Mouse (Mus musculus) gastrocnemius, adult 18-20 months (tissue): ENCODE measurements around the gene Zfp664. TPM values are rescaled to one million over a fixed set of nuclear protein-coding genes. Genes with fewer than 3 reads are reported as not detected.

Experiments
- DNase-seq: peaks from one replicate; pipeline ENCODE4 v3.0.0; 2021; ENCODE audit warnings: low spot score
- long read RNA-seq, 2 experiments: library from polyadenylated mRNA; stranded (forward); transcript quantifications; one replicate each; pipeline ENCODE4 v2.0.0; 2021
- total RNA-seq, 2 experiments: library from RNA; stranded (reverse); gene quantifications; 2 replicates each; pipeline ENCODE4 v1.2.3; 2021

Gene Zfp664
- 10 to 100 TPM; 15.9 to 22.7 TPM for total RNA-seq
- long read RNA-seq, experiment 1, full-length matches to known transcripts = 4 of 11 reads
- long read RNA-seq, experiment 1, partial matches to known transcripts = 0 of 11 reads
- long read RNA-seq, experiment 1, other reads (novel, unspliced or antisense) = 7 of 11 reads
- long read RNA-seq, experiment 2, full-length matches to known transcripts = 6 of 13 reads
- long read RNA-seq, experiment 2, partial matches to known transcripts = 0 of 13 reads
- long read RNA-seq, experiment 2, other reads (novel, unspliced or antisense) = 7 of 13 reads

DNA sequence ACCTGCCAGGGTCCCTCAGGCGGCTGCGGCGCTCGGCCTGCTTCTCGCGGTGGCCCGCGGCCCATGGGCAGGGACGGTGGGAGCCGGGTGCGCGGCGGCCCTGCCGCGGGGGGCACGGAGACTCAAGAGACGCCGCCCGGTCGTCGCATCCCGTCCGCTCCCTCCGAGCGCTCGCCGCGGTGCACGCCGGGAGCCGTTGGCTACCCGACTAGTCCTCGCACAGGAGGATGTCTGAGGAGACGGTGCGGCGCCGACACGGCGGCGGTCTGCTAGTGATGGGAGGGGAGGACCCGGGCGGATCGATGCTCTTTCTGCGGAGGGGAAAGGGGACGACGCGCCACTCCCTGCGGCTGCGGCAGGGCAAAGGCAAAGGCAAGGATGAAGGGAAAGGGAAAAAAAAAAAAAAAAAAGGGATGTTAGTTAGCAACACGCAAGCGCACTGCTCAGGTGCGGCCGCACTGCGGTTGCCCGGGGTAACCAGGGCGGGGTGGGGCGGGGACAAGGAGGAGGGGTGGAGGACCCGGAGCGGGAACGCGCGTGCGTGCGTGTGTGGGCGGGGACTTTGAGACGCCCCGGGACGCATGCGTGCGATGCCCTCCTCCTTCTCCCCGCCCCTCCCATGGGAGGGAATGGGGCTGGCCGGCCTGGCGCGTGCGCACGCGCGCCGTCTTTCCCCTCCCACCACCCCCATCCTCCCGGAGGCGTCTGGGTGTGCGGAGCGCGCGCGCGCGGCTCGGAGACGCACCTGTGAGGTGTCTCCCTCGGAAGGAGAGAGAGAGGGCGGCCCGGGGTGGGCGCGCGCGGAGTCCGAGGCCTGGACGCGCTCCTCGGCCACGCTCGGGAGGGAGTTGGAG, at the start of gene Zfp664, which contains the start of gene Ccdc92:
Gene Zfp664, plus strand, starts transcription at position 679 of the 854 bp plus-strand sequence.
Gene Ccdc92, minus strand, starts transcription at position 412 of the 854 bp plus-strand sequence.
- peak; percentile 97 for DNase-seq

DNA sequence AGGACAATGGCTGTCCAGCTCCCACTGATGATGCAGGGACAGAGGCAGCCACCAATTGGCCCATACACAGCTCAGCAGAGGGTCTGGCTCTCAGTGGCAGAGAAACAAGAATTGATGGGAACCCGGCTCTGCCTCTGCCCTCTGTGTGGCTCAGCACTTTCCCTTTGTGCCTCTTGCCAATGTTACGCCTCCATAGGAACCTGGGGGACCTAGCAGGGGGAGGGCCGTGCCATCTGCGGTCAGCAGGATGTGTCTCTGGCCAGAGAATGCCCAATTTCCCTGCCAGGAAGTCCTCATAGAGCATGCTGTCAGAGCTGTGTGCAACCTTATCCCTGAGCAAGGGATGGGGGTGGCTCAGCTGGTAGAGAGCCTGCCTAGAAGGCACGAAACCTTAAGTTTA, 47.7 kb upstream of the Zfp664 start:
- no peak for DNase-seq

DNA sequence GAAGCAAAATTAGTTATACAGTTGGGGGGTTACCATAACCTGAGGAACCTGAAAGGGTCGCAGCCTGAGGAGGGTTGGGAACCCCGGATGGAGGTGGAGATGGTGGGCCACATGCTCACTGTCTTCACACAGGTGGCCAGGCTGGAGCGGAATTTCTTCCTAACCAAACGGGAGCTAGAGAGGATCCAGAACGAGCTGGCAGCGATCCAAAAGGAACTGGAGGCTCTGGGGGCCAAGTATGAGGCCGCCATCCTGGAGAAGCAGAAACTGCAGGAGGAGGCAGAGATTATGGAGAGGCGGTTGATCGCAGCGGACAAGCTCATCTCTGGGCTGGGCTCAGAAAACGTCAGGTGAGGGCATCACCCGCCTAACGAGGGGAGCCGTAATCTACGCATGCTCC, 45.4 kb upstream of the Zfp664 start:
- no peak for DNase-seq

DNA sequence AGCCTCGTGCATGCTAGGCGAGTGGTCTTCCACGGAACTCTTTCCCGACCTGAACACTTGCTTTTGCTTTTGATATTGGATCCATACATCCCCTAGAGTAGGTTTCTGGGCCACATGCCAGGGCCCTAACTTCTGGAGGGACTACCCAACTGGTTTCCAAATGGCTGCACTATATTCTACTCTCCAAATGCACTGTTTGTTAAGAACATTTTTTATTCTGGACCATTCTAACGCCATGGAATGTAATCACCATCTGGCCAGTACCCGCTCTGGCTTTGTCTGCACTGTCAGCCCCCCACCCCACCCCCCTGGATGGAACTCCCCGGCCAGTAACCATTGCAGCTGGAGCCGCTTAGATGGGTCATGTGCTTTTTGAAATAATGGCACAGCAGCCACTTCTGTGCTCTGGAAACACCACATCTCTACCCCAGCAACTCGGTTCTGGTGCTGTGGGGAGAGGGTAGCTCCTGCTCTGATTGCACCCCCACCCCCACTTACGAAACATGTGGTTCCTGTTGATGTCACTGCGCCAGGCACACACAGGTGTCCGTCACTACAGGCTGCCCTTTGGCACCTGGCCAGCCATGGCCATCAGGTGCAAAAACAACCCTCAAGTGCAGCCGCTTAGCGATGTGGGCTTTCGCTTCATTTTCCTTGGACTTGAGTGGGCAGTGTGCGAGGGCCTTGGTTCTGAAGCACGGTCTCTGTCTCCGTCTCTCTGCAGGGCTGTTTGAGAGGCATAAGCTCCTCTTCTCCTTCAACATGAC, 40.2 kb upstream of the Zfp664 start:
- DNase-seq = no peak

DNA sequence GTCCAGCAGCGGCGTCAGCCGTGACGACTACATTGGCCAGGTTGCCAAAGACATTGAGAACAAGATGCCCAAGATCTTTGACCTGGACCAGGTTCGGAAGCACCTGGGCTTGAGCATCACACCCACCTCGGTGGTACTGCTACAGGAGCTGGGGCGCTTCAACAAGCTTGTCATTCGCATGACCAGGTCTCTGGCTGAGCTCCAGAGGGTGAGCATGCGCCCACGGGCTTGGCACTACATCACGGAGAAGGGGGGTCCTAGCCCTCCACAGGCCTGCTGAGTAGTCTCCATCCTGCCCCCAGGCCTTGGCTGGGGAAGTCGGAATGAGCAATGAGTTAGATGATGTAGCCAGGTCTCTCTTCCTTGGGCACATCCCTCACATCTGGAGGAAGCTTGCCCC, 32.2 kb upstream of the Zfp664 start:
- DNase-seq = no peak

DNA sequence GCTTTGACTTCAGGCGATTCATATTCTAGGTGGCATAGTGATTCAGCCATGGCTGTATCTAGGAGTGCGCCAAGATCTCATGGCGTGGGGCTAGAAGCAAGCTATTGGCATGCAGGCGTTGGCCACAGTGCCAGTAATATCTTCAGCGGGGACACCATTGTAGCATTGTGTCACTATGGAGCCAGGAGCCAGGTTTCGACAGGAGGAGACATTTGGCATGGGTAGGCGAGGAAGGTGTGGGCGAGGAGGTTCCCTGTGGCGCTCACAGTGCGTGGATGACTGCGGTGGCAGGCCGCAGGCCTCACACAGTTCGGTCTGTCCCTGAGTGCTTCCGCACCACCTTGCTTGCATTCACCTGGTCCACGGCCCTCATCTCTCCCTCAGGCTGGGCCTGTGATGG, 27.3 kb upstream of the Zfp664 start:
- no peak for DNase-seq

DNA sequence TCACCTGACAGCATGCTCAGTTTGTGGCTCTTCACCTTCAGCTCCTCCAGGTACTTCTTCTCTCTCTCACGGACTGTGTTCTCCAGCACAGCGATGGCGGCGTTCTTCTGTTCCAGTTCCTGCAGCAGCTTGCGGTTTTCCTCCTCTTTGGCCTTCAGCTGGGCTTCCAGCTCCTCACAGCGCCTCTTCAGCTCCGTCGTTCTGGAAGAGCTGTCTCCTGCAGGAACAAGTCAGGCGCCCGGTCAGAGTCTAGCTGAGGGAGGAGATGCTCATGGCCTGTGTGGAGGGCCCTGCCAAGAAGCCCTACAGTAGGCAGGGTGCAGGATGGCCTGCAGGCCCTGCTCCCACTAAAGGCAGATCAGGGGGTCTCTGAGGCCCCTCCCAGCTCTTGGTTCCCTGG, 26.4 kb upstream of the Zfp664 start:
- no peak for DNase-seq

DNA sequence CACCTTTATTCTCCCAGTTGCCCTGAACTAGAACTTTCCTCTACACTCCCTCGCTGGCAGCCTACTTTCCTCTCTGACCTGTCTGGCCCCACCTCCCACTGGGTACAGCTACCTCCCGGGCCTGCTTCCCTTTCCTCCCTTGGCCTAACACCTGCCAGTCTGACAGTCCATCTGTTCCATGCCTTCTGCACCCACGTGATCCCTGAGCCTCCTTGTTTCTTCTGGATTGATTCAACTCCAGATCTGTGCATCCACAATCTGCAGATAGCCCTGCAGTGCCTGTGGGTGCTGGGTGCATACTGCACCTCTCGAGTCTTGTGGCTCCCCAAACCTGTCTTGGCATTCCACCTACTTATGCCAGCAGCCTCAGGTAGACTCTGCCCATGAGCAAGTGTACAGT, 25.9 kb upstream of the Zfp664 start:
- no peak for DNase-seq

DNA sequence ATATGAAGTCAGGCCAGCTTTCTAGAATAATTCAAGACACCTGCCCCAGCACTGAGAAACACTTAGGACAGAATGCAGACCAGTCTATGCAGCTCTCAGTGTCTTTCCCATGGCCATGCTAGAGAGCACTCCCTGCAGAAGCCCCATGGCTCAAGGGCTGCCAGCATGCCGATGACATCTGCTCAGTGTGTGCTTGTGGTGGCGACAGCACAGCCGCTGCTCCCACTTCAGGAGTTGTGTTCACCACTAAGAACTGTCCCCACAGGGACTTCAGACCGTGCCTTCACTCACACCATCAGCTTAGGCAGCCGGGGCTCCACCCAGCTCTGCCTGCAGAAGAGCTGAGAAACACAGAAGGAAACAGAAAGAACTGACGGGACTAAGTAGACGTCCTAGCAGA, 22.3 kb upstream of the Zfp664 start:
- no peak for DNase-seq

DNA sequence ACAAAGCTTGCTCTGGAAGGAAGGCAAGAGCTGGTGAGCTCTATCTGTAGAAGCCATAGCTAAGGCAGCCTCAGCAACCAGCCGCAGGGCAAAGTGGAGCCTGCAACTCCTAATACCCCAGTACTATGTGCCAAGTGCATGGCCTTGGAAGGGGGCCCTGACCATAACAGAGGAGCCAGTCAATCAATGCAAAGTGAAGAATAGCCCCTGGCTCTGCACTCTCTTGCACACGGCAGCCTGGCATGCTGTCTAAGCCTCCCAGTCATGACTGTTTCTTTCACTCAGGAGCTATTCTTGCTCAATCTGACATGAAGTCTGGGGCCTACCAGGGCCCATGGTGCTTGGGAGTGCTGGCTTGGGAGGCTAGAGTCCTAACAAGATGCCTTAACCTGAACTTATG, 21.8 kb upstream of the Zfp664 start:
- no peak for DNase-seq

DNA sequence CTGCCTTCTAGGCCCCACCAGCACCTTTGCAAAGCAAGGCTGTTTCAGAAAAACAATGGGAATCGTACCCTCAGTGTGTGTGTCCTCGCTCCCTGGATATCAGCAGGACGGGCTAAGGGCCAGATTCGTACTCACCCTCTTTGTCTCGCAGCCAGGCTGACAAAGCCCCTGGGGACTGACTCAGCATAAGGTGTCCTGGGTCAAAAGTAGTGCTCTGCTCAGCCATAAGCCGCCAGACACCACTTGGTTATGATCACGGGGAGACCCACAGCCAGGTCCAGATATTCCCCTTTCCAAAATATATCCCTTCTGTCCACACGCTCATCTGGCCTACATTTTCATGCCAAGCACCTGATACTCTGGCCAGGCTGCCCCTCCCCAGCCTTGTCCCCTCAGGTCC, 19.1 kb upstream of the Zfp664 start:
- peak; percentile 19 for DNase-seq

DNA sequence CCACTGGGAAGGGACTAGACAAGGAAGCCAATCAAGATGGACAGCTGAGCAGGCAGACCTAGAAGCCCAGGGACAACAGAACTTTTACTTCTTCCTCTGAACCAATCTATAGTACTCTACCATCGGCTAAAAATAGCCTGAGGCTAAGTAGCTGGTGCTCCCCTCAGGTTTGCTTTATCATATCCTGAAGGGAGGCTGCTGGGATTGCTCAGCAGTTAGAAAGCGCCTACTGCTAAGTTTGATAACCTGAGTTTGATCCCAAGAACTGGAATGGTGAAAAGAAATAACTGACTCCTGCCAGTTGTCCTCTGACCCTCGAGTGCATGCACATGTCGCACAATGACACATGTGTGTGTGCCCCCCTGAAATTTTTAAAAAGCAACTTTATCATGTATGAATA, 17.6 kb upstream of the Zfp664 start:
- no peak for DNase-seq

DNA sequence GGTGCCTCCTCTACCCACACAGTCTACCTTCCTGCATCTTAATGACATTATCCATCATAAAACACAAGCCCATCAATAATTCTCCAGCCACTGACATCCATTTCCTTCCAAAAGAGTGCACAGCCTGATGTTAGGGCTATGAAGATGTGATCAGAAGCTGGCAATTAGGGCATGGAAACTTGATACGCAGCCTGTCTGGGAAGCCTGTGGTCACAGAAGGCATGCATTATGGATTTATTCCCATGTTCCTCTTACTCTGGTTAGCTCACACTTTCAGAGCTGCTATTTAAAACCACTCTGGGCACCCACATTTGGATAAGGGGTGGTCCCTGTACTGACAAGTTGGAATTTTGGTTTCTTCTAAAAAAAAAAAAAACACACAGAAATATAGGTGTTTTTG, 15.5 kb upstream of the Zfp664 start:
- DNase-seq = no peak

DNA sequence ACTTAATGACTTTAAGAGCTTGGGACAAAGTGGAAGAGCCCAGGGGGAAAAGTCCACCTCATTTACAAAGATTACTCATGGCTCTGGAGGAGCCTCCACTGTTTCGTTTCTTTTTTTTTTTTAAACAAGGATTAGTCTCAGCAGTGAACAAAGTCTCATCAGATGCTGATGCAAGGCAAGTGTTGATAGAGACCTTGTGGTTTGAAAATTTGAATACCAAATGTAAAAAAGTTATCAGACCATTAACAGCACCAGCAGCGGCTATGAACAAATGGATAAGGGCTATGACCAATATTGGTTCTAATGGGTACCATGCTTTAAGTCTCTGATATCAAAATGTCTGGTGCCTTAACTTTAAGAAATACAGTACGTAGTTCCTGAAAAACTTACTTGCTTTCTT, 13.5 kb upstream of the Zfp664 start:
- DNase-seq = no peak

DNA sequence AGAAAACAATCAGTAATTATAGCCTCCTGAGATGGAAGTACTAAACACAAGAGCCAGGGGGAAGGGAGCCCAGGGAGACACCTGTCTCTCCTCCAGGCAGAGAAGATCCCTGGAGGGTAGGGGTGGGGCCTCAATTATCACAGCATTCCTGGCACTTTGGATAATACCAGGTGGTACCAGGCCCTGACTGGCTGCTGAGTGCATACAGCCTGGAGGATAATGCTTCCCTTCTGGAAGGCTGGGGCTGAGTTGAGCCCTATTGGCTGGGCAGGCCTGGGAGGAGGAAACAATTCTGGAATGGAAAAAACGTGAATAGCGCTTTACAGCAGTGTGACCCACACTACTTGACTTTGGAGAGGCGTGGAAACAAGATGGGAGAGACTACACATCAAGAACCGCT, 10.9 kb upstream of the Zfp664 start:
- no peak for DNase-seq

DNA sequence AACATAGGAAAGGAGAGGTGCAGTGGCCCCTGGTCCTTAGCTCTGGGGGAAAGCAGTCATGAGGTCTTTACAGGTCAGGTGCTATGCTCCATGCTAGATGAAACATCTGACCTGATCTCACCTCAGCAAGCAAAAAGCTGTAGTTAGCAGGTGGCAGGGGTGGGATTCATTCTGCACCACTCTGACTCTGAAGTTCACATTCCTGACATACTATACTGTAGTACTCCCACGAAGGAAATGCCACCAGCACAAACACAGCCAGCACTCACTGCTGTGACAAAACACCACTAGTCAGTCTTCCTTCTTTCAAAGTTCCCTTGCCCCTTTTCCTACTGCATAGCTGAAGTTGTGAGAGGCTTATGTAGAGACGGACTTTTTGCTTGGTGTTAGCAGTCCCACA, 10.2 kb upstream of the Zfp664 start:
- DNase-seq = no peak

DNA sequence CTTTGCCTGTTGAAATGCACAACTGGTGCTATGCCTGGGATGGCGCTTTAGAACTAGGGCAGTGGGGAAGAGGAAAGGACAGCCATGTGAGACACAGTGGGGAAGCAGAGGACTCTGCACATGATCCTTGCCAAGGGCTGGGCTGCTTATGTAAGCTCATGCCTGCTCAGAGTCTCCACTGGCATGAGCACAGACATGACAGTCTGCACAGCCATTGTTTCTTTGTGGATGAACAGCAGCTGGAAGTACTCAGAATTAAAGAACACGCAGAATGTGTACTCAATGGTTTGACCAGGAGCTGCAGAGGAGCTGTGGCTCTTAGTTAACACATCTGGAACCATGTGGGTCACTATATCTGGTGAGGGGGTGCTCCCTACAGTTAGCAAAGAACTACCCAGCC, 9.4 kb upstream of the Zfp664 start:
- DNase-seq = no peak

DNA sequence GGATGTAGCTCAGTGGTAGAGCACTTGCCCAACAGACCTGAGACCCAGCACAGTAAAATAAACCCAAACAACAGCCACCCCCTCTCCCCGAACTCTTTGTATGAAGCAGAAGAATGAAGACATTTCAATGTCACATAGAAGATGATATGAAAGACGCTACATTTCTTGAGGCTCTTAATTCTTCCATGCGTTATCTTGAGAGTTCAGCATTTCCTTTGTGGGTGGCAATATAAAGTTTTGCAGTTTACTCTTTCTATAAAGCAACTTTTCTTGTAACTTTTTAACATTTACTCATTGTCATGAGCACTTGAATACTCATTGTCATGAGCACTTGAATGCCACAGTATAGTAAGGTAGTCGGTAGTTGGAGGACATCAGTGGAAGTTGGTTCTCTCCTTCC, 8.3 kb upstream of the Zfp664 start:
- no peak for DNase-seq

DNA sequence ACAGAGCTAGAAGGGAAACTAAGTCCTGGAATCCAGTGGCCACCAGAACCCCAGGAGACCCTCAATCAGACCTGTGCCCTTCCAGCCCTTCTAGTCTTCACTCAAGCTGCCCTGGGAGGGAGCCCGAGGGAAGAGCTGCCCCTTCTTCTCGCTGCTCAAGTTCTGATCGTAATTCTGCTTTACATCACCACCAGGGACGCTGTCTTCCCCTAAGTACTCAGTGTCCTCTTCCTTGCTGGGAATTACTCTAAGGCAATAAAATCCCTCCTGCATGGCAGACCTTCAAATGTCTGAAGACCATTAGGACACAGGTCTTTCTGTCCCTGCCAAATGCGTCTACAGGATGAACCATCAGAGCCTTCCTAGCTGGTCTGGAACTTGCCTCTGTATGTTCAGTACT, 2.5 kb upstream of the Zfp664 start:
- no peak for DNase-seq

DNA sequence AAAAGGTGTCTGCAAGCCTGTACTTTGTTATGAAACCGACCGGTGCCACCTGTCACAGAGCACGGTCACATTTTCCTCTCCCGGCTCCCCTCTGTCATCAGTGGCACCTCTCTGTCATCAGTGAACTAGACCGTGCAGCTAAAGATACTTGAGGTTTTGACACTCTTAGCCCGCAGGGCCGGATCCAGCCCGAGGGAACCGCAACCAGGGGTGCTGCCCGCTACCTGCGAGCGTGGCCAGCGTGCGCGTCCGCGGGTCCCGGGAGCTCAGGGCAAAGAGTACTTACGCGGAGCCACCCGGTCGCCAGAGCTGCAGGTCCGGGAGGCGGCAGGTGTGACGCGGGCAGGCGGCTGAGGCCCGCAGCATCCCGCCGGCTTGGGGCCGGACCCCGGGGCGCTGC, 1.0 kb upstream of the Zfp664 start:
- DNase-seq = peak; percentile 12

DNA sequence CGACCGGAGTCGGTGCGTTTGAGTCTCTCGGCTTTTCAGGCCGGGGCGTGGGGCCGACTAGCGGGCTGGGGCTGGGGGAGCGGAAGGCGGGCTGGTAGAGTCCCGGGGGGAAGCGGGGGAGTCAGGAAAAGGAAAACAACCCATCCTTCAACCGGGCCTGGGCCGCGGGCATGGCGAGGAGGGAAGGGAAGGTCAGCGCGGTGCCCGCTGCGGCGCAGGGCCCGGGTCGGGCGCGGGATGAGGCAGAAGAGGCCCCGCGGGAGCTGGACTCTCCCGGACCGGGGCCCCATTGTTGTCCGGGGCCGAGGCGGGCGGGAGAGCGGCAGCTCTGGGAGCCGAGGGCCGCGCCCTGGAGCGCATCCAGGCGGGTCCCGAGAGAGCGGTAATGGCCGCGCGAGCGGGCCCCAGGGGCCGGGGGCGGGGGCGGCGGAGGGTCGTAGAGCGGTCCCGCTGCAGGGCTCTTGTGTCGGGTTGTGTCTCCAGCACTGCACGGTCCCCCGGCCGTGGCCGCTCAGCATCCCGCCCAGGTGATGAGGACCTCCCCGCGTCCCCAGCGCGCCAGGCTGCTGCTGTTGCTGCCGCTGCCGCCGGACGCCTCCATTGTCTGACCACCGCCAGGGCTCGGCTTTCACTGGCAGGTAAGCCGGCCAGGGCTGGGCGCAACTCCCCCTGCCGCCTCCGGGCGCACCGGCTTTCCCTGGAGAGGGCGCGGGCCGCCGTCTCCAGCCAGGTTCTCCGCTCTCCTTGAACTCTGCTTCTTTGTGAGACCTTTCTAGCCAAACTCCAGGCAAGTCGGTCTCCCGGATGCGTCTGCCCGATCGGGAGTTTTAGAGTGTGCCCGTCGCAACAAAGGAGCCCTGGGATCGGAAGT, 615 bp downstream of the Zfp664 start:
- no peak for DNase-seq
